Mouse (Mus musculus) layer of hippocampus, adult 6 months (tissue): ENCODE results near the gene Extl1. TPM values are rescaled to one million over a fixed set of nuclear protein-coding genes. Genes with fewer than 3 reads are reported as not detected.

Experiments
- long read RNA-seq, 2 experiments: library from polyadenylated mRNA; unstranded; transcript quantifications; one replicate each; pipeline ENCODE4 v2.0.0; 2019 to 2020
- polyA plus RNA-seq: library from polyadenylated mRNA; unstranded; fragments of <200 nt; fragmentation: Nextera tagmentation; gene quantifications from 2 replicates; pipeline ENCODE4 v1.2.3, GENCODE M21; 2021

Extl1 gene
- 21.7 and 23.6 TPM in 2 replicates for polyA plus RNA-seq
- long read RNA-seq, experiment 1, full-length matches to known transcripts: 32 of 53 reads
- long read RNA-seq, experiment 1, partial matches to known transcripts: 6 of 53 reads
- long read RNA-seq, experiment 1, other reads (novel, unspliced or antisense): 15 of 53 reads
- long read RNA-seq, experiment 2, full-length matches to known transcripts: 143 of 235 reads
- long read RNA-seq, experiment 2, partial matches to known transcripts: 18 of 235 reads
- long read RNA-seq, experiment 2, other reads (novel, unspliced or antisense): 74 of 235 reads

GRCm38 (mm10) chr4:134383750-134384149, at the start of gene Extl1:
Gene Extl1 (minus strand): TSS chr4:134383850.

GRCm38 (mm10) chr4:134395977-134396825, 12.6 kb upstream of the Extl1 start, which contains the start of gene Pafah2:
Gene Pafah2 (plus strand): TSS chr4:134396320.

GRCm38 (mm10) chr4:134343071-134344031, 40.3 kb downstream of the Extl1 start, which contains the start of gene Slc30a2:
Gene Slc30a2 (plus strand): TSS chr4:134343181.

GRCm38 (mm10) chr4:134314876-134315275, 68.8 kb downstream of the Extl1 start, which contains the start of gene Trim63:
Gene Trim63 (plus strand): TSS chr4:134315120.

Other genes starting within 250 kb of the Extl1 start
- gene Cep85, start 196.7 kb downstream of the Extl1 start, polyA plus RNA-seq: 10.9 and 14.8 TPM in 2 replicates
- not detected in 2 replicates for gene Gm7534, start 180.8 kb downstream of the Extl1 start, polyA plus RNA-seq
- not detected in 2 replicates for gene Catsper4, start 156.5 kb downstream of the Extl1 start, polyA plus RNA-seq
- 0.19 TPM in 1 of 2 replicates, not detected in the other for gene Cnksr1, start 145.5 kb downstream of the Extl1 start, polyA plus RNA-seq
- 0.35 and 0.53 TPM in 2 replicates for gene E130218I03Rik, start 140.2 kb downstream of the Extl1 start, polyA plus RNA-seq
- gene Zfp593, start 138.3 kb downstream of the Extl1 start, polyA plus RNA-seq: 13.4 and 14.4 TPM in 2 replicates
- gene Gm30191, start 136.9 kb downstream of the Extl1 start, polyA plus RNA-seq: 0.33 and 0.40 TPM in 2 replicates
- 4.4 and 5.2 TPM in 2 replicates for gene Grrp1, start 129.7 kb downstream of the Extl1 start, polyA plus RNA-seq
- gene Pdik1l, start 96.0 kb downstream of the Extl1 start, polyA plus RNA-seq: 9.1 and 11.3 TPM in 2 replicates
- not detected in 2 replicates for gene Trim63, start 68.7 kb downstream of the Extl1 start, polyA plus RNA-seq
- 0.45 TPM in 2 replicates for gene Slc30a2, start 40.7 kb downstream of the Extl1 start, polyA plus RNA-seq
- 2.6 and 3.9 TPM in 2 replicates for gene Pafah2, start 12.5 kb upstream of the Extl1 start, polyA plus RNA-seq
- gene Stmn1, start 84.5 kb upstream of the Extl1 start, polyA plus RNA-seq: 302 and 340 TPM in 2 replicates
- 26.5 and 34.1 TPM in 2 replicates for gene Paqr7, start 112.8 kb upstream of the Extl1 start, polyA plus RNA-seq
- gene Aunip, start 127.1 kb upstream of the Extl1 start, polyA plus RNA-seq: not detected in 2 replicates
- gene Mtfr1l, start 151.5 kb upstream of the Extl1 start, polyA plus RNA-seq: 101 and 103 TPM in 2 replicates
- 1.8 and 2.1 TPM in 2 replicates for gene Selenon, start 168.3 kb upstream of the Extl1 start, polyA plus RNA-seq